Mouse (Mus musculus) small intestine, adult 2 months (tissue): Measurements from ENCODE around the gene Mthfr. TPM values are rescaled to one million over a fixed set of nuclear protein-coding genes. Genes with fewer than 3 reads are reported as not detected.
A peak's percentile ranks its signal among the peaks of the same experiment; 100 is the strongest.

Experiments used
- H3K27ac ChIP-seq: fragments of 200-500 bp; 2 replicates; pipeline ENCODE4 v1.5.1; 2012; ENCODE audit warnings: low read depth, low read length, control low read depth, inconsistent platforms; ENCODE audit not compliant: insufficient read depth
- H3K27me3 ChIP-seq: fragments of 200-500 bp; 2 replicates; pipeline ENCODE4 v1.6.1; 2012; ENCODE audit warnings: mild to moderate bottlenecking, moderate library complexity, low read length, inconsistent platforms; ENCODE audit not compliant: control insufficient read depth, insufficient read depth
- H3K36me3 ChIP-seq: fragments of 200-500 bp; 2 replicates; pipeline ENCODE4 v1.6.1; 2012; ENCODE audit warnings: mild to moderate bottlenecking, low read length, control low read depth, inconsistent platforms; ENCODE audit not compliant: control insufficient read depth, insufficient read depth
- H3K4me1 ChIP-seq: fragments of 200-500 bp; 2 replicates; pipeline ENCODE4 v1.6.1; 2012; ENCODE audit warnings: low read length, inconsistent platforms, mixed read lengths; ENCODE audit not compliant: control insufficient read depth, insufficient read depth, insufficient read length
- H3K4me3 ChIP-seq: fragments of 200-500 bp; 2 replicates; pipeline ENCODE4 v1.5.1; 2012; ENCODE audit warnings: low read depth, mild to moderate bottlenecking, control low read depth, inconsistent platforms, low read length, moderate library complexity
- CTCF ChIP-seq: fragments of 200-500 bp; IDR thresholded peaks from 2 replicates; pipeline ENCODE4 v1.5.1; 2012; ENCODE audit warnings: low read depth, mild to moderate bottlenecking, control low read depth, inconsistent platforms, low read length, moderate library complexity, mixed read lengths; ENCODE audit not compliant: insufficient replicate concordance, insufficient read length; ENCODE audit errors: extremely low read depth
- POLR2A ChIP-seq: fragments of 200-500 bp; IDR thresholded peaks from 2 replicates; pipeline ENCODE4 v1.6.1; 2012; ENCODE audit warnings: low read depth, mild to moderate bottlenecking, control low read depth, inconsistent platforms, low read length, moderate library complexity
- WGBS: fragments of 180-500 bp; shearing (Covaris S2); methylation state at CpG from one replicate; pipeline ENCODE4 v1.1.7; 2018; 5-methylcytosine and 5-hydroxymethylcytosine counted together
- polyA plus RNA-seq: library from polyadenylated mRNA; depleted of rRNA; stranded (reverse); fragments of >200 nt; gene quantifications from 2 replicates; pipeline ENCODE4 v1.2.3, GENCODE M21; 2012

Gene Mthfr
- polyA plus RNA-seq, 1 experiment = 8.8 TPM

GRCm38 (mm10) chr4:148051886-148052285 is 13.0 kb downstream of the Mthfr start:
- no peak overlapping the region for H3K27ac ChIP-seq
- WGBS = 98% methylated on average over 11 of the region's 11 CpGs
- H3K4me3 ChIP-seq = no peak overlapping the region
- H3K27me3 ChIP-seq = no peaks in the 10 kb centered on the region
- peaks cover 4% of the 10 kb centered on the region; the same call in 1 of the 2 replicates for H3K4me1 ChIP-seq
- TF ChIP-seq CTCF (no peak), POLR2A (no peak)
- H3K36me3 ChIP-seq = peaks cover 16% of the 10 kb centered on the region; the same call in 1 of the 2 replicates

- H3K36me3 ChIP-seq = peaks cover 16% of the 10 kb centered on the region; the same call in 1 of the 2 replicates
- no peak overlapping the region for H3K27ac ChIP-seq
- no peaks in the 10 kb centered on the region for H3K27me3 ChIP-seq
- H3K4me3 ChIP-seq = no peak overlapping the region
- TF ChIP-seq POLR2A (no peak), CTCF (no peak)
- 84% methylated on average over 2 of the region's 2 CpGs for WGBS
- peaks cover 4% of the 10 kb centered on the region; the same call in 1 of the 2 replicates for H3K4me1 ChIP-seq
These were observed 14.1 kb downstream of the Mthfr start for GRCm38 (mm10) chr4:148052976-148053375.

DNA sequence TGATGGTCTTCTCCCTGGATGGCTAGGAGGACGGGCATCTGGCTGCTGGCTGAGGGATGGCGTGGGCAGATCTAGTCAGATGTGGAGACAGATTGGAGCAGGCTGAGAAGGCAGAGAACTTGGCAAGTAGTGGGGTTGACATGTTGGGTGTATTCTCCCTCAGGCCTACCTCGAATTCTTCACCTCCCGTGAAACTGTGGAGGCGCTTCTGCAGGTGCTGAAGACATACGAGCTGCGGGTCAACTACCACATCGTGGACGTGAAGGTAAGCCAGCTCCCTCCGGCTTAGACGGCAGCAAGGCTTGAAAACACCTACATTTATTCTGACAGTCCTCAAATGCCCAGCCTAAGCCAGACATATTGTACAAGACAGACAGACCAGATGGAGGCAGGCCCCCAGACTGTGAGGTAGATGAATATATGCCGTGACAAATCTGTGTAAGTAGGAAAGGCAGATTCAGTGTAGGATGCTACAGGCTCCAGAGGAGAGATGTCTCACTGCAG is 14.6 kb downstream of the Mthfr start:
- peaks cover 16% of the 10 kb centered on the region; the same call in 1 of the 2 replicates for H3K36me3 ChIP-seq

GRCm38 (mm10) chr4:148054961-148055695 is 16.3 kb downstream of the Mthfr start:
- WGBS = 90% methylated on average over 21 of the region's 21 CpGs
- H3K36me3 ChIP-seq = peaks cover 16% of the 10 kb centered on the region; the same call in 1 of the 2 replicates
- no peak overlapping the region for H3K27ac ChIP-seq
- H3K4me3 ChIP-seq = no peak overlapping the region
- no peaks in the 10 kb centered on the region for H3K27me3 ChIP-seq
- TF ChIP-seq POLR2A (no peak), CTCF (no peak)
- H3K4me1 ChIP-seq = peaks cover 2% of the 10 kb centered on the region; the same call in 1 of the 2 replicates

More for the DNA sequence above, 14.6 kb downstream of the Mthfr start:
- 92% methylated on average over 12 of the region's 12 CpGs for WGBS
- Histone ChIP-seq H3K27ac (no peak overlapping the region), H3K4me1 (peaks cover 4% of the 10 kb centered on the region; the same call in 1 of the 2 replicates), H3K27me3 (no peaks in the 10 kb centered on the region), H3K4me3 (no peak overlapping the region)
- TF ChIP-seq POLR2A (no peak), CTCF (no peak)

GRCm38 (mm10) chr4:148056246-148056645 is 17.4 kb downstream of the Mthfr start:
- H3K4me3 ChIP-seq = no peak overlapping the region
- H3K36me3 ChIP-seq = peaks cover 16% of the 10 kb centered on the region; the same call in 1 of the 2 replicates
- no peak overlapping the region for H3K27ac ChIP-seq
- H3K4me1 ChIP-seq = no peaks in the 10 kb centered on the region
- 80% methylated on average over 7 of the region's 7 CpGs for WGBS
- no peaks in the 10 kb centered on the region for H3K27me3 ChIP-seq
- TF ChIP-seq CTCF (no peak), POLR2A (no peak)

GRCm38 (mm10) chr4:148056801-148057200 is 17.9 kb downstream of the Mthfr start:
- Histone ChIP-seq H3K27me3 (no peaks in the 10 kb centered on the region), H3K27ac (no peak overlapping the region), H3K4me3 (no peak overlapping the region), H3K36me3 (peaks cover 14% of the 10 kb centered on the region; the same call in 1 of the 2 replicates), H3K4me1 (no peaks in the 10 kb centered on the region)
- WGBS = 90% methylated on average over 4 of the region's 4 CpGs
- TF ChIP-seq CTCF = no peak
- no peak for TF ChIP-seq POLR2A

- H3K36me3 ChIP-seq = peaks cover 8% of the 10 kb centered on the region; the same call in 1 of the 2 replicates
- 66% methylated on average over 5 of the region's 5 CpGs for WGBS
- H3K27me3 ChIP-seq = no peaks in the 10 kb centered on the region
- no peaks in the 10 kb centered on the region for H3K4me1 ChIP-seq
- TF ChIP-seq POLR2A = no peak
- peak; percentile 12; the same call in 1 of the 2 replicates for TF ChIP-seq CTCF
- no peak overlapping the region for H3K4me3 ChIP-seq
- no peak overlapping the region for H3K27ac ChIP-seq
These were observed 18.9 kb downstream of the Mthfr start for GRCm38 (mm10) chr4:148057661-148058209.
